Mouse (Mus musculus) midbrain, embryonic 11.5 days (tissue): ENCODE results near the gene Eps15l1. TPM values are rescaled to one million over a fixed set of nuclear protein-coding genes. Genes with fewer than 3 reads are reported as not detected.

Experiments used
- ATAC-seq: fragments of 200-750 bp; cut with Nextera tagmentation; 2 replicates; pipeline ENCODE4 v1.8.0; 2017; ENCODE audit warnings: moderate TSS enrichment, moderate library complexity; ENCODE audit not compliant: low FRiP score
- DNase-seq: peaks from one replicate; pipeline ENCODE4 v3.0.0; 2015; ENCODE audit warnings: low spot score; ENCODE audit errors: missing footprints
- H3K27ac ChIP-seq: fragments of 300-500 bp; sonication (generic); 2 replicates; pipeline ENCODE4 v1.5.1; 2014; ENCODE audit warnings: low read depth, low read length
- H3K27me3 ChIP-seq: fragments of 300-500 bp; sonication (generic); 2 replicates; pipeline ENCODE4 v1.6.1; 2014; ENCODE audit warnings: mild to moderate bottlenecking, low read length, moderate library complexity, mixed read lengths; ENCODE audit not compliant: control insufficient read depth, insufficient read depth
- H3K36me3 ChIP-seq: fragments of 300-500 bp; sonication (generic); 2 replicates; pipeline ENCODE4 v1.6.1; 2014; ENCODE audit warnings: mild to moderate bottlenecking, low read length, moderate library complexity, mixed read lengths; ENCODE audit not compliant: control insufficient read depth, insufficient read depth
- H3K4me1 ChIP-seq: fragments of 300-500 bp; sonication (generic); 2 replicates; pipeline ENCODE4 v1.6.1; 2014; ENCODE audit warnings: low read length; ENCODE audit not compliant: control insufficient read depth, insufficient read depth
- H3K4me2 ChIP-seq: fragments of 300-500 bp; sonication (generic); 2 replicates; pipeline ENCODE4 v1.6.1; 2014; ENCODE audit warnings: mild to moderate bottlenecking, moderate library complexity
- H3K4me3 ChIP-seq: fragments of 300-500 bp; sonication (generic); 2 replicates; pipeline ENCODE4 v1.5.1; 2014; ENCODE audit warnings: low read depth, low read length
- H3K9ac ChIP-seq: fragments of 300-500 bp; sonication (generic); 2 replicates; pipeline ENCODE4 v1.6.1; 2014; ENCODE audit warnings: low read length
- H3K9me3 ChIP-seq: fragments of 300-500 bp; sonication (generic); 2 replicates; pipeline ENCODE4 v1.6.1; 2016; ENCODE audit warnings: low read length; ENCODE audit not compliant: control insufficient read depth
- WGBS: fragments of 180-500 bp; shearing (Covaris S2); extraction: QIAGEN DNeasy Blood & Tissue Kit; methylation state at CpG from one replicate; pipeline ENCODE4 v1.1.7; 2014; 5-methylcytosine and 5-hydroxymethylcytosine counted together
- polyA plus RNA-seq: library from polyadenylated mRNA; unstranded; fragments of >200 nt; fragmentation: Nextera tagmentation; extraction: Ambion mirVana; gene quantifications from 2 replicates; pipeline ENCODE4 v1.2.1, GENCODE M21; 2014

Gene Eps15l1
- polyA plus RNA-seq, 1 experiment from 2014 or later: 71.3 TPM

GRCm38 (mm10) chr8:72312926-72313518, 108.2 kb downstream of the Eps15l1 start:
- Histone ChIP-seq H3K27ac (no peak overlapping the region), H3K4me1 (peaks cover 12% of the 10 kb centered on the region), H3K36me3 (no peaks in the 10 kb centered on the region), H3K4me2 (no peak overlapping the region), H3K9ac (no peak overlapping the region), H3K9me3 (no peaks in the 10 kb centered on the region), H3K27me3 (no peaks in the 10 kb centered on the region), H3K4me3 (no peak overlapping the region)
- no peak for ATAC-seq
- 73% methylated on average over 3 of the region's 3 CpGs for WGBS
- DNase-seq: no peak

- DNase-seq: no peak
- Histone ChIP-seq H3K36me3 (no peaks in the 10 kb centered on the region), H3K9ac (no peak overlapping the region), H3K4me2 (no peak overlapping the region), H3K4me1 (peaks cover under 1% of the 10 kb centered on the region; the same call in 1 of the 2 replicates), H3K27ac (no peak overlapping the region), H3K9me3 (no peaks in the 10 kb centered on the region), H3K4me3 (no peak overlapping the region), H3K27me3 (no peaks in the 10 kb centered on the region)
- no peak for ATAC-seq
- WGBS: 68% methylated on average over 8 of the region's 8 CpGs
These were observed 110.3 kb downstream of the Eps15l1 start for GRCm38 (mm10) chr8:72310849-72311506.

- no peak overlapping the region for H3K4me2 ChIP-seq
- H3K4me3 ChIP-seq: no peak overlapping the region
- no peak overlapping the region for H3K9ac ChIP-seq
- H3K27me3 ChIP-seq: no peaks in the 10 kb centered on the region
- DNase-seq (no peak), ATAC-seq (no peak)
- 83% methylated on average over 6 of the region's 6 CpGs for WGBS
- no peaks in the 10 kb centered on the region for H3K9me3 ChIP-seq
- no peaks in the 10 kb centered on the region for H3K4me1 ChIP-seq
- no peak overlapping the region for H3K27ac ChIP-seq
- no peaks in the 10 kb centered on the region for H3K36me3 ChIP-seq
These were observed 113.0 kb downstream of the Eps15l1 start for GRCm38 (mm10) chr8:72308276-72308675.

GRCm38 (mm10) chr8:72306913-72307312, 114.3 kb downstream of the Eps15l1 start:
- Histone ChIP-seq H3K9me3 (no peaks in the 10 kb centered on the region), H3K9ac (no peak overlapping the region), H3K36me3 (no peaks in the 10 kb centered on the region), H3K4me3 (no peak overlapping the region), H3K27ac (no peak overlapping the region), H3K4me2 (no peak overlapping the region), H3K4me1 (no peaks in the 10 kb centered on the region), H3K27me3 (no peaks in the 10 kb centered on the region)
- WGBS: 80% methylated on average over 5 of the region's 5 CpGs
- ATAC-seq (no peak), DNase-seq (no peak)

- H3K9ac ChIP-seq: no peak within 1 kb of the TSS
- H3K36me3 ChIP-seq: no peaks in the 10 kb centered on the region
- H3K4me3 ChIP-seq: no peak within 1 kb of the TSS
- ATAC-seq (no peak), DNase-seq (no peak)
- no peak within 1 kb of the TSS for H3K4me2 ChIP-seq
- H3K27me3 ChIP-seq: no peaks in the 10 kb centered on the region
- H3K27ac ChIP-seq: no peak within 1 kb of the TSS
- WGBS: 71% methylated on average over 16 of the region's 16 CpGs
- no peaks in the 10 kb centered on the region for H3K4me1 ChIP-seq
- no peaks in the 10 kb centered on the region for H3K9me3 ChIP-seq
These were observed 115.9 kb downstream of the Eps15l1 start, which contains the start of gene Gm10282 for GRCm38 (mm10) chr8:72305210-72305905. Gene Gm10282 (minus strand): TSS chr8:72305260.

- Histone ChIP-seq H3K9me3 (no peaks in the 10 kb centered on the region), H3K9ac (no peak overlapping the region), H3K4me2 (no peak overlapping the region), H3K4me3 (no peak overlapping the region), H3K27ac (no peak overlapping the region), H3K36me3 (no peaks in the 10 kb centered on the region), H3K27me3 (no peaks in the 10 kb centered on the region), H3K4me1 (no peaks in the 10 kb centered on the region)
- ATAC-seq (no peak), DNase-seq (no peak)
- WGBS: 75% methylated on average over 8 of the region's 8 CpGs
These were observed 117.6 kb downstream of the Eps15l1 start for GRCm38 (mm10) chr8:72303633-72304032.

GRCm38 (mm10) chr8:72302986-72303612, 118.2 kb downstream of the Eps15l1 start:
- H3K9me3 ChIP-seq: no peaks in the 10 kb centered on the region
- no peak for DNase-seq
- no peaks in the 10 kb centered on the region for H3K27me3 ChIP-seq
- H3K4me3 ChIP-seq: no peak overlapping the region
- no peaks in the 10 kb centered on the region for H3K4me1 ChIP-seq
- H3K4me2 ChIP-seq: no peak overlapping the region
- H3K9ac ChIP-seq: no peak overlapping the region
- no peak overlapping the region for H3K27ac ChIP-seq
- no peaks in the 10 kb centered on the region for H3K36me3 ChIP-seq
- 80% methylated on average over 8 of the region's 8 CpGs for WGBS
- no peak for ATAC-seq

GRCm38 (mm10) chr8:72301497-72301896, 119.8 kb downstream of the Eps15l1 start:
- no peak overlapping the region for H3K4me3 ChIP-seq

More at GRCm38 (mm10) chr8:72301497-72301896, 119.8 kb downstream of the Eps15l1 start:
- no peaks in the 10 kb centered on the region for H3K36me3 ChIP-seq
- DNase-seq (no peak), ATAC-seq (no peak)
- no peaks in the 10 kb centered on the region for H3K4me1 ChIP-seq
- 86% methylated on average over 5 of the region's 5 CpGs for WGBS
- no peak overlapping the region for H3K27ac ChIP-seq
- H3K27me3 ChIP-seq: no peaks in the 10 kb centered on the region
- H3K9me3 ChIP-seq: no peaks in the 10 kb centered on the region
- H3K4me2 ChIP-seq: no peak overlapping the region
- no peak overlapping the region for H3K9ac ChIP-seq
